Mouse (Mus musculus): Measurements from ENCODE around the gene Pdk3. TPM values are rescaled to one million over a fixed set of nuclear protein-coding genes. Genes with fewer than 3 reads are reported as not detected.

Gene Pdk3
- total RNA-seq, 1 experiment from 2014 or later: 16.8 TPM

DNA sequence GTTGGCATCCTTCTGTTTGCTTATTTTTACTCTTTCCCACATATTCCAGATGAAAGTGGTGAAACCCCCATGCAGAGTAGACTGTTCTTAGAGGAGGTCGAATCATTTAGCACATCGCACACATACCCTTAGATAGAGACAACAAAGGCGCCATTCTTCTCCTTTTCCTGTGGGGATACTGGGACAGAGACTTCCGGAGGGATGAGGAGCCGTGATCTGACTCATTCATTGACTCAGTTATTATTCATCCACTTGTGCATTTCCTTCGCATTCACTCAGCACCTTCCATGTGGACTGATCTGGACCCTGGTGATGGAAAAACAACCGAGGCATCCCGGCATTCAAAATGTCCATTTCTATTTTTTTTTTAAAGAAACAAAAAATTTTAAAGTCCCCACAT lies 101.1 kb downstream of the Pdk3 start:
- no peak for ATAC-seq (ENCODE audit: extremely low read depth, insufficient number of reproducible peaks, low FRiP score, poor library complexity, severe bottlenecking)

DNA sequence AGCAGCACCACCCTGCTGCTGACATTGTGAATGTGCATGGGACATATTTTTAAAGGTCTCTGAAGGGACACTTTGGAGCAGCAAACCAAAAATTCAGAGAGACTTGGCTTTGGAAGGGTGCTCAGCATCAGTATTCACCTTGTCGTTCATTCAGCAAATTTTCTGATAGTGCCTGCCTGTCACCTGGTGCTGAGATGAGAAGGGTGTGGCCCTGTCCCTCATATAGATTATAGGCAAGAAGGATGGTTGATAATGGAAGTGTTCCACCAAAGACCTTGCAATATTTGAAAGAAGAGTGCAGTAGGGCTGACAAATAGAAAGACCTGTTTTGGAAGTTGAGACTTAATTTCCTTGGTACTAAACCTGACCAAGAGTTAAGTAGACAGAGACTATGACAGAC lies 102.5 kb downstream of the Pdk3 start:
- ATAC-seq (ENCODE audit: extremely low read depth, insufficient number of reproducible peaks, low FRiP score, poor library complexity, severe bottlenecking): no peak

Other genes starting within 250 kb of the Pdk3 start
- 10.6 TPM in 2 replicates for gene Pola1, start 200.0 kb downstream of the Pdk3 start, total RNA-seq (2017)
- 0.61 and 1.3 TPM in 2 replicates for gene Pcyt1b, start 177.3 kb downstream of the Pdk3 start, total RNA-seq (2017)
- not detected in 2 replicates for gene AU015836, start 136.5 kb upstream of the Pdk3 start, total RNA-seq (2017)